Mouse (Mus musculus): ENCODE data around the gene Snn. TPM values are rescaled to one million over a fixed set of nuclear protein-coding genes. Genes with fewer than 3 reads are reported as not detected.

The Snn gene
- total and polyA plus RNA-seq, 3 experiments: 0.73 to 2.4 TPM; not detected in 1

DNA sequence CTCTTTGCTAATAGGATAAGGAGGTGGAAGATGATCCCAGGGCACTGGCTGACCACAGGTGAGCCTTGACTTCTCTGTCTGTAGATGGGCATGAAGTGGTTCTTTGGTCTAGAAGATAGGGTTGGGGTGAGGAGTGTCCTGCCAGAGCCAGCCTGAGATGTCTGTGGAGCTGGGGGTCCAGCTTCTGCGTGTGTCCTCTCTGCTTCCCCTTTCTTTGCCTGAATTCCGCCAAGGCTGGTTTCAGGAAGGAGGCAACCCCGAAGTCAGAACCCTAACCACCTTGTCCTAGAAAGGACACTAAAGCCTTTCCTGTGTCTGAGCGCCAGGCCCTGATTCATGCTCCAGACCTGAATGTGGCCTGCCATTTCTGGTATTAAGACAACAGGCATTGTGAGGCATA lies 48.8 kb upstream of the Snn start:
- H3K79me2 ChIP-seq (ENCODE audit: control insufficient read depth, insufficient read depth, low read length, poor library complexity): no peaks in the 10 kb centered on the region
- no peaks in the 10 kb centered on the region for H3K27me3 ChIP-seq (ENCODE audit: control insufficient read depth in 1 of 2, insufficient read depth in 2 of 2, low read length in 2 of 2)
- no peak for DNase-seq (ENCODE audit: low read depth, low spot score)
- H3K4me3 ChIP-seq (ENCODE audit: control insufficient read depth in 1 of 2, insufficient read depth in 1 of 2, low read depth in 2 of 2, low read length in 2 of 2): peak overlapping the region; percentile 77; a peak in 2 of 4 replicates
- H3K36me3 ChIP-seq (ENCODE audit: control insufficient read depth in 1 of 2, insufficient read depth in 2 of 2, low read length in 2 of 2): peaks cover 0 to 13% of the 10 kb centered on the region in 2 experiments; a peak in 2 of 4 replicates
- H3K4me1 ChIP-seq (ENCODE audit: control insufficient read depth in 1 of 2, insufficient read depth in 2 of 2, low read length in 2 of 2): peaks cover 10 to 21% of the 10 kb centered on the region in 2 experiments
- H3K27ac ChIP-seq (ENCODE audit: control insufficient read depth, low read depth, low read length): peak overlapping the region; percentile 99
- H3K9ac ChIP-seq (ENCODE audit: control insufficient read depth, low read depth, low read length, poor library complexity, severe bottlenecking): peak overlapping the region; percentile 81
- TF ChIP-seq SIN3A (IDR thresholded peaks at IDR 0.05; ENCODE audit: low read length) (no peak), MAFK (IDR thresholded peaks at IDR 0.05; ENCODE audit: borderline replicate concordance, low read depth, low read length) (no peak), POLR2A (IDR thresholded peaks at IDR 0.05; ENCODE audit: control insufficient read depth in 1 of 2, insufficient read depth in 1 of 2, low read depth in 1 of 2, low read length in 2 of 2, poor library complexity in 1 of 2) (no peak), MXI1 (IDR thresholded peaks at IDR 0.05; ENCODE audit: low read depth, low read length) (no peak), NELFE (IDR thresholded peaks at IDR 0.05; ENCODE audit: low read depth, low read length) (no peak), TAL1 (IDR thresholded peaks at IDR 0.05; ENCODE audit: low read length) (no peak), POLR2AphosphoS2 (IDR thresholded peaks at IDR 0.05; ENCODE audit: low read length) (no peak), BHLHE40 (IDR thresholded peaks at IDR 0.05; ENCODE audit: borderline replicate concordance, low read depth, low read length) (no peak), MEF2A (IDR thresholded peaks at IDR 0.05; ENCODE audit: extremely low read depth, insufficient replicate concordance, low read depth, low read length, poor library complexity, severe bottlenecking) (no peak), MYC (IDR thresholded peaks at IDR 0.05; ENCODE audit: low read depth, low read length) (no peak), TCF12 (IDR thresholded peaks at IDR 0.05; ENCODE audit: low read depth, low read length) (no peak), ZC3H11A (IDR thresholded peaks at IDR 0.05; ENCODE audit: low read depth, low read length) (no peak)
- no peaks in the 10 kb centered on the region for H3K9me3 ChIP-seq (replicated peaks; ENCODE audit: insufficient read depth, low read length)

DNA sequence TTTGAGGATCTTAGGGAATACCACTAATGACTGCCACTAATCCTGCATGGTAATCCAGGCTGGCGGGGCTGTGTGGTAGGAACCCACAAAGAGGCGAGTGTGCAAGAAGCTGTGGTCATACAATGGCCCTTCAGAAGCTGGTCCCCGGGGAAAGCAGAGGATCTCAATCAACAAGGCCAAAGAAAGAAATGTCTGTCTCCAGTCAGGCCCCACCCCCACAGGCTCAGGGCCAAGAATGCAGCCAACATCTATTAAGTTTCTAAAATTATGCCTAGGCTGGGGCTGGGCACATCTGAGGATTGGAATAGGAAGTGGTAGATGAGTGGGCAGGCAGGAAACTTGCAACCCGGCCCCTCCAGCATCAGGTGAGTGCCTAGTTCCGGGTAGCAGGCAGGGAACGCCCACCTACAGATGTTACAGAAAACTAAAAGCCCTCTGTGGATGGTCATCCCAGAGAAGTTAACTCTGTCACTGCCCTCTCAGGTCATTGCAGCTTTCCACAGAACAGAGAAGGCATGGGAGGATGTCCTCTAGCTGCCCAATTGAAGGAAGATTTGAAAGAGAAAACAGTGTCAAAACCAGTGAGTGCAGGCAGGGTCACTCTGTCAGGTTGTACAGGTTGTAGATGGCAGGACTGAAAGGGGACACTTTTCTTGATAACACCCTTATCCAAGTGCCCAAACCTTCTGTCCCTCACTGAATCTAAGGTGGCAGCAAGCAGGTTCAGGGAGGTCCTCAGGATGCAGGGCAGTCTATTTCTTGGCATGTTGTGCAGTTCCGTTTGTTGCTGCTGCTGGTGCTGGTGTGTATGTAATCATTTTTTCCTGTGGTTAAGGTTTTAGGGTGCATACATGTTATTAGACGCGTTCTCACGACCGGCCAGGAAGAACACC lies 47.9 kb upstream of the Snn start:
- Histone ChIP-seq H3K27me3 (ENCODE audit: control insufficient read depth in 1 of 2, insufficient read depth in 2 of 2, low read length in 2 of 2) (no peaks in the 10 kb centered on the region), H3K9ac (ENCODE audit: control insufficient read depth, low read depth, low read length, poor library complexity, severe bottlenecking) (peak overlapping the region; percentile 81), H3K4me1 (ENCODE audit: control insufficient read depth in 1 of 2, insufficient read depth in 2 of 2, low read length in 2 of 2) (peaks cover 10 to 25% of the 10 kb centered on the region in 2 experiments), H3K79me2 (ENCODE audit: control insufficient read depth, insufficient read depth, low read length, poor library complexity) (no peaks in the 10 kb centered on the region), H3K9me3 (replicated peaks; ENCODE audit: insufficient read depth, low read length) (no peaks in the 10 kb centered on the region), H3K36me3 (ENCODE audit: control insufficient read depth in 1 of 2, insufficient read depth in 2 of 2, low read length in 2 of 2) (peaks cover 0 to 13% of the 10 kb centered on the region in 2 experiments; a peak in 2 of 4 replicates), H3K27ac (ENCODE audit: control insufficient read depth, low read depth, low read length) (peak overlapping the region; percentile 99), H3K4me3 (ENCODE audit: control insufficient read depth in 1 of 2, insufficient read depth in 1 of 2, low read depth in 2 of 2, low read length in 2 of 2) (peak overlapping the region; percentile 77)
- DNase-seq (ENCODE audit: low read depth, low spot score): peak; percentile 92
- TF ChIP-seq ETS1 (IDR thresholded peaks at IDR 0.05; ENCODE audit: low read depth, low read length) (peak; percentile 93), UBTF (IDR thresholded peaks at IDR 0.05; ENCODE audit: borderline replicate concordance, insufficient read depth, low read depth, low read length) (no peak), MAZ (IDR thresholded peaks at IDR 0.05; ENCODE audit: low read depth, low read length) (peak; percentile 55; the same call in 1 of the 2 replicates), NELFE (IDR thresholded peaks at IDR 0.05; ENCODE audit: low read depth, low read length) (no peak; the same call in none of the 2 replicates), EP300 (IDR thresholded peaks at IDR 0.05; ENCODE audit: low read depth in 1 of 2, low read length in 2 of 2) (peak; percentile 36 to 49; a peak in 3 of 4 replicates), POLR2A (IDR thresholded peaks at IDR 0.05; ENCODE audit: control insufficient read depth in 1 of 2, insufficient read depth in 1 of 2, low read depth in 1 of 2, low read length in 2 of 2, poor library complexity in 1 of 2) (no peak; a peak in 2 of 4 replicates), MAX (IDR thresholded peaks at IDR 0.05; ENCODE audit: low read length) (peak; percentile 12; the same call in 1 of the 2 replicates), ZMIZ1 (IDR thresholded peaks at IDR 0.05; ENCODE audit: low read depth, low read length) (0 out of 2 replicates have a peak, but pooled peaks have one; percentile 37), ZC3H11A (IDR thresholded peaks at IDR 0.05; ENCODE audit: low read depth, low read length) (no peak; the same call in 1 of the 2 replicates), KAT2A (conservative IDR thresholded peaks at IDR 0.05; ENCODE audit: low read depth, low read length) (peak; percentile 47), SMC3 (IDR thresholded peaks at IDR 0.05; ENCODE audit: low read depth, low read length) (no peak), USF1 (IDR thresholded peaks at IDR 0.05; ENCODE audit: low read depth, low read length) (peak; percentile 62; the same call in 1 of the 2 replicates), JUND (IDR thresholded peaks at IDR 0.05; ENCODE audit: low read depth, low read length) (0 out of 2 replicates have a peak, but pooled peaks have one; percentile 51), GATA1 (IDR thresholded peaks at IDR 0.05; ENCODE audit: low read depth, low read length) (no peak), POLR2AphosphoS5 (IDR thresholded peaks at IDR 0.05; ENCODE audit: borderline replicate concordance, low read depth, low read length) (peak; percentile 66; the same call in 1 of the 2 replicates), MXI1 (IDR thresholded peaks at IDR 0.05; ENCODE audit: low read depth, low read length) (peak; percentile 63; the same call in 1 of the 2 replicates), CTCF (IDR thresholded peaks at IDR 0.05 in 2 of 3, conservative IDR thresholded peaks at IDR 0.05 in 1 of 3; ENCODE audit: control insufficient read depth in 1 of 3, insufficient read depth in 1 of 3, low read depth in 2 of 3, low read length in 3 of 3, poor library complexity in 1 of 3, severe bottlenecking in 1 of 3) (no peak), ZKSCAN1 (IDR thresholded peaks at IDR 0.05; ENCODE audit: low read depth, low read length) (0 out of 2 replicates have a peak, but pooled peaks have one; percentile 35), CHD2 (IDR thresholded peaks at IDR 0.05; ENCODE audit: low read length) (no peak), GABPA (IDR thresholded peaks at IDR 0.05; ENCODE audit: low read depth, low read length) (no peak)
